Mouse (Mus musculus): ENCODE measurements at regions not wholly inside any gene's neighbourhood (a gene's known extent, or its start where the extent isn't known, plus 50 kb on each side); places are given as distances from the start of the nearest gene placed in this dataset.

- no peak for DNase-seq
Observed at GRCm38 (mm10) chr9:101546213-101546832, 294.7 kb upstream of the Ppp2r3a start.

GRCm38 (mm10) chr9:101518137-101518536 is 266.5 kb upstream of the Ppp2r3a start:
- DNase-seq: no peak

- DNase-seq: no peak
Observed at GRCm38 (mm10) chr9:101510807-101511206, 259.2 kb upstream of the Ppp2r3a start.

- DNase-seq: no peak
Observed at GRCm38 (mm10) chr9:101509196-101509595, 257.6 kb upstream of the Ppp2r3a start.

GRCm38 (mm10) chr9:101507023-101507690 is 255.6 kb upstream of the Ppp2r3a start:
- DNase-seq: peak; percentile 14 to 22

GRCm38 (mm10) chr9:101501706-101502465 is 250.3 kb upstream of the Ppp2r3a start:
- no peak for DNase-seq

- no peak for DNase-seq
Observed at GRCm38 (mm10) chr9:101501036-101501435, 249.4 kb upstream of the Ppp2r3a start.

GRCm38 (mm10) chr9:101498721-101499120 is 247.1 kb upstream of the Ppp2r3a start:
- DNase-seq: peak; percentile 5 to 6

GRCm38 (mm10) chr9:101495768-101496167 is 244.2 kb upstream of the Ppp2r3a start:
- DNase-seq: no peak

- no peak for DNase-seq
Observed at GRCm38 (mm10) chr9:101489013-101489412, 237.4 kb upstream of the Ppp2r3a start.

GRCm38 (mm10) chr9:101476223-101476622 is 224.6 kb upstream of the Ppp2r3a start:
- no peak for DNase-seq

- DNase-seq: no peak
Observed at GRCm38 (mm10) chr9:101473074-101473461, 221.5 kb upstream of the Ppp2r3a start.

- peak; percentile 5 to 27 for DNase-seq
Observed at GRCm38 (mm10) chr9:101472101-101473073, 220.8 kb upstream of the Ppp2r3a start.

- DNase-seq: no peak
Observed at GRCm38 (mm10) chr9:101471665-101472064, 220.1 kb upstream of the Ppp2r3a start.

- no peak for DNase-seq
Observed at GRCm38 (mm10) chr9:101469756-101470155, 218.2 kb upstream of the Ppp2r3a start.

- DNase-seq: no peak
Observed at GRCm38 (mm10) chr9:101464727-101465427, 213.3 kb upstream of the Ppp2r3a start.

- DNase-seq: no peak
Observed at GRCm38 (mm10) chr9:101458947-101459627, 207.5 kb upstream of the Ppp2r3a start.

GRCm38 (mm10) chr9:101458306-101458946 is 206.8 kb upstream of the Ppp2r3a start:
- peak; percentile 7 to 22 for DNase-seq

GRCm38 (mm10) chr9:101446316-101446715 is 194.7 kb upstream of the Ppp2r3a start:
- DNase-seq: no peak

GRCm38 (mm10) chr9:101445764-101446163 is 194.2 kb upstream of the Ppp2r3a start:
- no peak for DNase-seq

- DNase-seq: no peak
Observed at GRCm38 (mm10) chr9:101445293-101445692, 193.7 kb upstream of the Ppp2r3a start.
